Mouse (Mus musculus) intestine, embryonic 15.5 days (tissue): ENCODE data around the gene Ccdc106. TPM values are rescaled to one million over a fixed set of nuclear protein-coding genes. Genes with fewer than 3 reads are reported as not detected.
A peak's percentile ranks its signal among the peaks of the same experiment; 100 is the strongest.

Experiments
- ATAC-seq: fragments of 200-750 bp; cut with Nextera tagmentation; 2 replicates; pipeline ENCODE4 v1.8.0; 2017; ENCODE audit warnings: moderate TSS enrichment, moderate library complexity
- H3K27ac ChIP-seq: fragments of 300-500 bp; sonication (generic); 2 replicates; pipeline ENCODE4 v1.5.1; 2015; ENCODE audit warnings: mild to moderate bottlenecking, inconsistent platforms
- H3K27me3 ChIP-seq: fragments of 300-500 bp; sonication (generic); replicated peaks from 2 replicates; pipeline ENCODE4 v1.6.1; 2015; ENCODE audit warnings: inconsistent platforms
- H3K36me3 ChIP-seq: fragments of 300-500 bp; sonication (generic); 2 replicates; pipeline ENCODE4 v1.6.1; 2015; ENCODE audit warnings: inconsistent platforms
- H3K4me1 ChIP-seq: fragments of 300-500 bp; sonication (generic); replicated peaks from 2 replicates; pipeline ENCODE4 v1.6.1; 2015; ENCODE audit warnings: inconsistent platforms
- H3K4me2 ChIP-seq: fragments of 300-500 bp; sonication (generic); replicated peaks from 2 replicates; pipeline ENCODE4 v1.6.1; 2015; ENCODE audit warnings: mild to moderate bottlenecking, inconsistent platforms
- H3K4me3 ChIP-seq: fragments of 300-500 bp; sonication (generic); replicated peaks from 2 replicates; pipeline ENCODE4 v1.5.1; 2015; ENCODE audit warnings: inconsistent platforms
- H3K9ac ChIP-seq: fragments of 300-500 bp; sonication (generic); 2 replicates; pipeline ENCODE4 v1.6.1; 2015; ENCODE audit warnings: inconsistent platforms
- H3K9me3 ChIP-seq: fragments of 300-500 bp; sonication (generic); 2 replicates; pipeline ENCODE4 v1.6.1; 2016; ENCODE audit warnings: inconsistent platforms
- WGBS: fragments of 180-500 bp; shearing (Covaris S2); methylation state at CpG from one replicate; pipeline ENCODE4 v1.1.7; 2015; 5-methylcytosine and 5-hydroxymethylcytosine counted together
- polyA plus RNA-seq: library from polyadenylated mRNA; unstranded; fragments of >200 nt; fragmentation: Nextera tagmentation; extraction: Ambion mirVana; gene quantifications from 2 replicates; pipeline ENCODE4 v1.2.1, GENCODE M21; 2015

The Ccdc106 gene
- polyA plus RNA-seq, 1 experiment from 2014 or later = 13.4 TPM

DNA sequence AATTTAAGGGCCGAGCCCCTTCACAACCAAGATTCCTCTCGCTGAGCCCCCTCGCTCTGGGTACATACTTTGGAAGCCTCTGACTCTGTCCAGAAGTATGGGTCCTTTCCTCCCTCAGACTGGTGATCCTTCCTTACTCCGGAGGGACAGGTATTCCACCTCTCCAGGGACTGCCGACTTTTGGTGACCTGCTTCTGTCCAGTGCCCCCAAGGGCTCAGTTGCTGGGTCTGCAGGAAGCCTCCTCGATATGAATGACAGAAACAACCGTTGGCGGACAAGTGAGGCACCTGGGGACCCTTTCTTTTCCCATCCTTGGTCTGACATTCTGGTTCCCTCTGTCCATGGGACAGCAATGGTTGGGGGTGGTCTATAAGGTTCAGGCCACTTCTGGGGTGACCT is 37.0 kb downstream of the Ccdc106 start:
- no peak overlapping the region for H3K27ac ChIP-seq
- H3K36me3 ChIP-seq = no peaks in the 10 kb centered on the region
- H3K27me3 ChIP-seq = peaks cover 54% of the 10 kb centered on the region
- peak overlapping the region; percentile 62; the same call in 1 of the 2 replicates for H3K9ac ChIP-seq
- peaks cover 38% of the 10 kb centered on the region for H3K4me1 ChIP-seq
- no peak for ATAC-seq
- H3K4me3 ChIP-seq = peak overlapping the region; percentile 47
- WGBS = 35% methylated on average over 8 of the region's 8 CpGs
- peak overlapping the region; percentile 72 for H3K4me2 ChIP-seq
- H3K9me3 ChIP-seq = no peaks in the 10 kb centered on the region

DNA sequence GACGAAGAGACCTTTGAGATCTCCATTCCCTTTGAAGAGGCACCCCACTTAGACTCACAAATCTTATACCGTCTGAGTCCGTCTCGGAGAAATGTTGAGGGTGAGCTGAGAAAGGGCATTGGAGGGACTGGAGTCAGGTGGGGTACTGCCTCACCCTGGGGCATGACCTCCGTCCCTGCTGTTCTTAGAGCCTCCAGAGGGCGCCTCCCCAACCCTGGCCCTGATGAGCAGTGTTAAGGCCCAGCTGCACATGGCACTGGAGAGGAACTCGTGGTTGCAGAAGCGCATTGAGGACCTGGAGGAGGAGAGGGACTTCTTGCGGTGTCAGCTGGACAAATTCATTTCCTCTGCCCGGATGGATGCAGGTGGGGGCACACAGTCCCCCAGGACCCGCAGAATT is 37.5 kb downstream of the Ccdc106 start:
- WGBS = 32% methylated on average over 11 of the region's 11 CpGs
- Histone ChIP-seq H3K4me1 (peaks cover 34% of the 10 kb centered on the region), H3K27me3 (peaks cover 52% of the 10 kb centered on the region)

DNA sequence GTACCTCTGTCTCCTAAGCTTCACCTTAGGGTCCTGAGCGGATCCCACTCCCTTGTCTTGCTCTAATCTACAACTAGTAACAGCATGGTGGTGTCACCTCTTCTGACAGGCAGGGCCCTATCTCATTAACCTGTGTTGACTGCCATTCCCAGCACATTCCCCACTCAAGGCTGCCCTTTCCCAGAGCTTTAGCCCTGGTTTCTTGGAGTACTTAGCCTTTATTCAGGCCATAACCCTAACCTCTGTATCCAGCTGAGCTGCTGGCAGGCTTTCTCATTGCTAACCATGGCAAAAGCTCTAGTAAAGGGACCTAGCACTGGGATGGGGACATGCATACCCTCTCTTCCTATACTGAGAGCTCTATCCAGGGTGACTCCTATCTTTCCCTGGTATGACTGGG is 38.3 kb downstream of the Ccdc106 start:
- no peaks in the 10 kb centered on the region for H3K9me3 ChIP-seq
- peaks cover 43% of the 10 kb centered on the region for H3K27me3 ChIP-seq
- ATAC-seq = no peak
- H3K9ac ChIP-seq = no peak overlapping the region
- WGBS = 89% methylated on average over 1 of the region's 1 CpGs
- no peaks in the 10 kb centered on the region for H3K36me3 ChIP-seq
- H3K4me1 ChIP-seq = peaks cover 26% of the 10 kb centered on the region
- no peak overlapping the region for H3K27ac ChIP-seq
- H3K4me2 ChIP-seq = no peak overlapping the region
- no peak overlapping the region for H3K4me3 ChIP-seq

More for the DNA sequence above, 37.5 kb downstream of the Ccdc106 start:
- Histone ChIP-seq H3K4me2 (peak overlapping the region; percentile 72), H3K9me3 (no peaks in the 10 kb centered on the region), H3K36me3 (no peaks in the 10 kb centered on the region), H3K4me3 (no peak overlapping the region), H3K27ac (no peak overlapping the region), H3K9ac (no peak overlapping the region)
- ATAC-seq = no peak

DNA sequence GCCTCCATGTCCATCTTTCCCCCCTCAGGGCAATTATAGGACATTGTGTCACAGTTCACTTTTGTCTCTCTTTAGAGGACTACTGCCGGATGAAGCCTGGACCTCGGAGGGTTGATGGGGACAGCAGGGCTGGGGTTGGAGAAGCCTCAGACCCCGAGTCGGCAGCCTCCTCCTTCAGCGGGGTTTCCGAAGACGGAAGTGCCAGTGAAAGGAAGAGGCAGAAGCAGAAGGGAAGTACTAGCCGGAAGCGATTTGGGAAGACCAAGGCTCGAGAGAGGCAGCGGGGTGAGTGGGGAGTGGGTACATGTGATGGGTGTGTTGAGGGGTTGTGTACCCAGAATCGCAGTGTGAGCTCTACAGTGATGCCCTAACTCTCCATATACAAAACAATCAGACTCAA is 39.1 kb downstream of the Ccdc106 start:
- Histone ChIP-seq H3K4me3 (no peak overlapping the region), H3K27ac (no peak overlapping the region), H3K4me2 (no peak overlapping the region), H3K9me3 (no peaks in the 10 kb centered on the region), H3K36me3 (no peaks in the 10 kb centered on the region), H3K9ac (no peak overlapping the region), H3K4me1 (peaks cover 24% of the 10 kb centered on the region), H3K27me3 (peaks cover 35% of the 10 kb centered on the region)
- WGBS = 91% methylated on average over 12 of the region's 12 CpGs
- ATAC-seq = no peak

DNA sequence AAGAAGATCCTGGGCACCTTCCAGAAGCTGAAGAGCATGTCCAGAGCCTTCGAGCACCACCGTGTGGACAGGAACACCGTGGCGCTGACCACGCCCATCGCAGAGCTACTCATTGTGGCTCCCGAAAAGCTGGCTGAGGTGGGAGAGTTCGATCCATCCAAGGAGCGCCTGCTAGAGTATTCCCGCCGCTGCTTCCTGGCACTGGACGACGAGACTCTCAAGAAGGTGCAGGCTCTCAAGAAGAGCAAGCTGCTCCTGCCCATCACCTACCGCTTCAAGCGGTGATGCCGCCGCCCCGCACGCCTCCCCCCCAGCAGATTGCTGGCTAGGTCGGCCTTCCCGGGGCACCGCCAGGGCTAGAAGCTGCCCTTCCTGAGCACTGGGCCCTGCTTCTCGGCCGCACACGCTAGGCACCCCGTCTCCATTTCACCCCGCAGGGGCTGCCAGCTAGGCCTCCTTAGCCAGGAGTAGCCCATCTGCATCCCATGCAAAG is 39.9 kb downstream of the Ccdc106 start:
- peaks cover 24% of the 10 kb centered on the region for H3K4me1 ChIP-seq
- peak; percentile 13 for ATAC-seq
- 2% methylated on average over 27 of the region's 27 CpGs for WGBS

DNA sequence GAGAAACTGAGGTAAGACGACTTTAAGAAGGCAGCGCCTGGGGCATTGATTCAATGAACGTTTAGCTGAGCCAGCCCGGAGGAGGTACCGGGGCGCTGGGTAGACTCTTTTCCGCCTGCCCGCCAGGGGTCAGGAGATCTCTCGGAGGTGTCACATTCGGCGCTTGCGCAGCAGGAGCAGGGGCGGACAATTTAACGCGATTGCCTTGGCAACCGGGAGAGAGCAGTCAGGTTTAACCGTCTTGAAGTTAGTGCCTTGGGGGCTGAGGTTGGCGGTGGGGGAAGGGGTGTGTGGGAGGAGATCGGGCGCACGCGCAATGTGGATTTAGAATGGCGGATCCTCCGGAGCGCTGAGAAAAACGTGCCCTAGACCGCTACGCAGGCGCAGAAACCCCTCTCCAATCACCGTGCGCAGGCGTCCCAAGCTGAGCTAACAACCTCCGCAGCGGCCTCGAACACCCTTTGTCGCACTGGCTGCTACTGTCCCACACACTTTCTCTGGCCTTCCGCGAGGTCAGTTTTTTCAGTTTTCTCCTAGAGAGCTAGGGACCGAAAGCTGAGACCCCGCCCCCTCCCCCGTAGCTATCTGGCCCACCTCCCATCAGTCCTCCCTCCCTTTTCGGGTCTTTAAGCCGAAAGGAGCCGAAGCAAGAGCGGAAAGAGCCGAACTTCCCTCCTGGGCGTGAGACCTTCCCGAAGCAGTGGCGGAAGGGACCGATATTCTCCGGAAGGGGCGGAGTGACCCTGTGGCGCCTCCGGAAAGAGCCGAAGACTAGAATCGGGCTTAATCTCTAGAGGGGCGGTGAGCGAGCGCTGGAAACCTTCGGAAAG is 40.8 kb downstream of the Ccdc106 start:
- peaks cover 26% of the 10 kb centered on the region for H3K4me1 ChIP-seq
- WGBS = under 1% methylated on average over 60 of the region's 60 CpGs
- H3K4me3 ChIP-seq = peak overlapping the region; percentile 62
- no peaks in the 10 kb centered on the region for H3K9me3 ChIP-seq
- H3K36me3 ChIP-seq = no peaks in the 10 kb centered on the region
- H3K4me2 ChIP-seq = peak overlapping the region; percentile 90
- peaks cover 18% of the 10 kb centered on the region for H3K27me3 ChIP-seq
- ATAC-seq = peak; percentile 91
- H3K9ac ChIP-seq = peak overlapping the region; percentile 72
- peak overlapping the region; percentile 99 for H3K27ac ChIP-seq

More for the DNA sequence above, 39.9 kb downstream of the Ccdc106 start:
- H3K4me3 ChIP-seq = peak overlapping the region; percentile 62
- peak overlapping the region; percentile 99 for H3K27ac ChIP-seq
- peak overlapping the region; percentile 90 for H3K4me2 ChIP-seq
- no peaks in the 10 kb centered on the region for H3K9me3 ChIP-seq
- H3K9ac ChIP-seq = peak overlapping the region; percentile 72
- H3K36me3 ChIP-seq = no peaks in the 10 kb centered on the region
- H3K27me3 ChIP-seq = peaks cover 27% of the 10 kb centered on the region

DNA sequence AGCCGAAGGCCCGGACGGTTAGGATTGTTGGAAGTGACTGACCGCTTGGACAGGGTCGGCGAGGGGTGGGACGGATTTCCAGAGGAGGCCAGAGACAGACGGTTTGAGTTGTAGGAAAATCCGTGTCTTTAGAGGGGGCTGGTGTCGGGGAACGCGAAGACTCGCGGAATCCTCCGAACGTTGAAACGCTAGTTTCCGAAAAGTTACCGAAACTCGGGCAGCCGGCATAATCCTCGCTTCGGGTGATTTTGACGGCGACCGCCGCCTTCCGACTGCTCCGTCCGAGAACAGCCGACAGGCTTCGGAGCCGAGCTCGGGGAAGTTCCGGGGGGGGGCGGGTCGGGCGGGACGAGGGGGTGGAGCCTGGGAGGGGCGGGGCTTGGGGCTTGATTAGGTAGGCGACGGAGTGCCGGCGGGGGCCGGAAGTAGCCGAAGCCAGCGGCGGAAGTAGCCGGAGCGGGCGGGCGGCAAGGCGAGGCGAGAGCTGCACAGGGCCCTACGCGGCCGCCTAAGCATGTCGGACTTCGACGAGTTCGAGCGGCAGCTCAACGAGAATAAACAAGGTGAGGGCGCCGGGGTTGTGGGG is 41.5 kb downstream of the Ccdc106 start, which contains the start of gene U2af2:
Gene U2af2, plus strand, starts transcription at position 370 of the 586 bp plus-strand sequence.
- Histone ChIP-seq H3K4me3 (peak within 1 kb of the TSS; percentile 62), H3K9me3 (no peaks in the 10 kb centered on the region), H3K36me3 (0 out of 2 replicates have a peak, but pooled peaks cover under 1% of the 10 kb centered on the region), H3K4me1 (peaks cover 25% of the 10 kb centered on the region), H3K27me3 (peaks cover 12% of the 10 kb centered on the region), H3K4me2 (peak within 1 kb of the TSS; percentile 90), H3K27ac (peak within 1 kb of the TSS; percentile 99), H3K9ac (peak within 1 kb of the TSS; percentile 72)
- peak; percentile 85 for ATAC-seq
- WGBS = under 1% methylated on average over 64 of the region's 65 CpGs

DNA sequence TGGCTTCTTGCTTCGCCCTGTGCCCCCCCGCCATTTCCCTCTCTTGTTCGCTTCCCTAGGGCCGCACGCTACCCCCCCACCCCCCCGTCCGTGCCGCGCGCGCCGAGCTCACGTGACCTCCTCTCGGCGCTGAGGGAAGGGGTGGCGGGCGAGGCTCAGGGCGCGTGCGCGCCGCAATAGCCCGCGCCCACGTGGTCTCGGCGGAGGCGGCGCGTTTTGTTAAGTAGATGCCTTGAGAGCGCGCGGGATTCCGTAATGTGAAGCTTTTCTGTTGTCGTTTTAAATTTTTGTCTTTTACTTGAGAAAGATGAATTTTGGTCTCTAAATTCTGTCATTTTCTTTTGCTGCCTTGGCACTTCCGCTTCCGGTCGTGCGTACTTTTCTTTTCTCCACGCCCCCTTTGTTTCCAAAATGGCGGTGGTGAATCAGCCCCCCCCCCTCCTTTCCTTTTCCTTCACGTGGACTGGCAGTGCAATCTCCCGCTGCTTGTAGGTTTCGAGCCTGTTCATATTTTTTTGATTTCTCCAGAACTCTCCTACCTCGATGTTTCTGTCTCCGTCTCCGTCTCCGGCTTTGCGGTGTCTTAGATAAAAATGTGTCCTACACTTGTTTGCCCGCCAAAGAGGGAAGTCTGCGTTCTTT is 42.1 kb downstream of the Ccdc106 start:
- WGBS = under 1% methylated on average over 51 of the region's 51 CpGs
- Histone ChIP-seq H3K27ac (peak overlapping the region; percentile 99), H3K4me1 (peaks cover 22% of the 10 kb centered on the region), H3K36me3 (0 out of 2 replicates have a peak, but pooled peaks cover 7% of the 10 kb centered on the region), H3K9me3 (no peaks in the 10 kb centered on the region), H3K9ac (peak overlapping the region; percentile 72), H3K4me2 (peak overlapping the region; percentile 74), H3K4me3 (peak overlapping the region; percentile 62), H3K27me3 (peaks cover 7% of the 10 kb centered on the region; the same call in 1 of the 2 replicates)
- peak; percentile 68 for ATAC-seq

DNA sequence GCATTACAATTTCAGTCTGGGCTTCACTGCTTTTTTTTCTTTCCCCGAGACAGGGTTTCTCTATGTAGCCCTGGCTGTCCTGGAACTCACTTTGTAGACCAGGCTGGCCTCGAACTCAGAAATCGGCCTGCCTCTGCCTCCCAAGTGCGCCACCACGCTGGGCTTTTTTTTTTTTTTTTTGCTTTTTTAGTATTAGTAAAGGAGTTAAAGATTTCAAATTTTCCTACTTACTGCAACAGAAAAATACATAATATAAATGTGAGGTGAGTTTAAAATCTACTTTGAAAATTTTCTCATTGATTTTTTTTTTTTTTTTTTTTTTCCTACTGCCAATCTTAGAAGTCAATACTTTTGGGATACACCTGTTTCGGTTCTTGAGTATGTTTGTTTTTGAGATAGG is 44.5 kb downstream of the Ccdc106 start:
- peaks cover 28% of the 10 kb centered on the region for H3K36me3 ChIP-seq
- 89% methylated on average over 6 of the region's 6 CpGs for WGBS
- H3K4me2 ChIP-seq = peak overlapping the region; percentile 74; the same call in 1 of the 2 replicates
- peaks cover 21% of the 10 kb centered on the region for H3K4me1 ChIP-seq
- H3K27me3 ChIP-seq = no peaks in the 10 kb centered on the region
- no peak overlapping the region for H3K4me3 ChIP-seq
- no peak overlapping the region for H3K9ac ChIP-seq
- no peak overlapping the region for H3K27ac ChIP-seq
- H3K9me3 ChIP-seq = no peaks in the 10 kb centered on the region
- no peak for ATAC-seq

DNA sequence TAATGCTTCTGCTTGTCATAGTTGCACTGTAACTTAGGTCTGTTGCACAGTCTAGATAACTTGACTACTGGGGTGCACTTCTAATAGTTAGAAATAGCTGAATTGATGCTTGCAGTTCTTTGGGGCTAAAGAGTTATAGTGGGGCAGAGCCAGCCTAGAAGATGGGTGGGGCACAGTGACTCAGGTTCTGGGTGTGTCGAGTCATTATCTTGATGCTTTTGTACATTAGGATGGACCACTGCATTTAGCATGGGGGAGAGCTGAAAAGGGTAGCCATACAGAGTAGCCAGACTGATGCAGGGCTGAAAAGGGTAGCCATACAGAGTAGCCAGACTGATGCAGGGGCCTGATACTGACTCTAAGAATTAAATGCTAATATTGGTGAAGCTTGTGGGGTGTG is 53.2 kb downstream of the Ccdc106 start:
- H3K36me3 ChIP-seq = peaks cover 65% of the 10 kb centered on the region
- WGBS = 62% methylated on average over 1 of the region's 1 CpGs
- H3K4me3 ChIP-seq = no peak overlapping the region
- H3K9me3 ChIP-seq = no peaks in the 10 kb centered on the region
- no peaks in the 10 kb centered on the region for H3K27me3 ChIP-seq
- ATAC-seq = peak; percentile 31; the same call in 1 of the 2 replicates
- no peaks in the 10 kb centered on the region for H3K4me1 ChIP-seq
- H3K27ac ChIP-seq = no peak overlapping the region
- no peak overlapping the region for H3K4me2 ChIP-seq
- no peak overlapping the region for H3K9ac ChIP-seq

DNA sequence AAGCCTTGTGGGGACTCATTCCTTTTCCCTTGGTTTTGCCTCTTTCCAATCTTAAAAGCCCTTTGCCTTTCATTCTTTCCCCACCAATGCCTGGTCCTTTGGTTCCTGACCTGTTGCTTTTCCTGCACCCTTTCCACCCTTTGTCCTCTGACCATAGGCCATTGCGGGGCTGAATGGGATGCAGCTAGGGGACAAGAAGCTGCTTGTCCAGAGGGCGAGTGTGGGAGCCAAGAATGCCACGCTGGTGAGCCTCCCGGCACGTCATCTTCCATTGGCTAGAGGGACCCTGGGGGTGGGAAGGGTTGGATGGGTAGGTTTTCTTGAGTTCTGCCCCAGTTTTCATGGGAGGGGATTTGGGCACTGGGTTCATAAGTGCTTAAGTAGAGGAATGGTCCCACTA is 54.6 kb downstream of the Ccdc106 start:
- Histone ChIP-seq H3K4me3 (no peak overlapping the region), H3K4me1 (no peaks in the 10 kb centered on the region), H3K27ac (no peak overlapping the region), H3K9ac (no peak overlapping the region), H3K9me3 (no peaks in the 10 kb centered on the region), H3K27me3 (no peaks in the 10 kb centered on the region), H3K4me2 (no peak overlapping the region), H3K36me3 (peaks cover 55% of the 10 kb centered on the region)
- WGBS = 96% methylated on average over 5 of the region's 5 CpGs
- ATAC-seq = no peak

DNA sequence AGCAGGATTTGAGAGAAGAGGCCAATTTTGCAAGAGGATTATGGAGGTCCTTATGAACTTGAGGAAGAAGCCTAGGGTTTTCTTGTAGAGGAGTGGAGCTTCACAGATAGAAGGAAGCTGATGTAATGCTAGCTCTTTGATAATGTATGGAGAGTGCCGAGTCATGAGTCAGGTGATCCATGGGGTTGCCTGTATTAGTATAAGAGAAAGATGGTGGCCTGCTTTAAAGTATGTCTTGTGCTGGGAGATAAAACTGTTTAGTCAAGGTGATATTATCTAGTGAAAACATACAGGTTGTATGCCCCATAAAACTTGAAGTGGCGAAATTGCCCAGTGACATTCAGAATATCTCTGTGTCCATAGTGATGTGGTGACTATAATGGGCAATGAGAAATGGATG is 56.6 kb downstream of the Ccdc106 start:
- Histone ChIP-seq H3K9ac (no peak overlapping the region), H3K9me3 (no peaks in the 10 kb centered on the region), H3K4me3 (no peak overlapping the region), H3K36me3 (peaks cover 48% of the 10 kb centered on the region), H3K27ac (no peak overlapping the region), H3K4me1 (peaks cover 4% of the 10 kb centered on the region), H3K4me2 (no peak overlapping the region), H3K27me3 (no peaks in the 10 kb centered on the region)
- WGBS = 65% methylated on average over 2 of the region's 2 CpGs
- ATAC-seq = no peak
